8 mouse cellular contexts compared by ENCODE assay signal in the genomic region with DNA sequence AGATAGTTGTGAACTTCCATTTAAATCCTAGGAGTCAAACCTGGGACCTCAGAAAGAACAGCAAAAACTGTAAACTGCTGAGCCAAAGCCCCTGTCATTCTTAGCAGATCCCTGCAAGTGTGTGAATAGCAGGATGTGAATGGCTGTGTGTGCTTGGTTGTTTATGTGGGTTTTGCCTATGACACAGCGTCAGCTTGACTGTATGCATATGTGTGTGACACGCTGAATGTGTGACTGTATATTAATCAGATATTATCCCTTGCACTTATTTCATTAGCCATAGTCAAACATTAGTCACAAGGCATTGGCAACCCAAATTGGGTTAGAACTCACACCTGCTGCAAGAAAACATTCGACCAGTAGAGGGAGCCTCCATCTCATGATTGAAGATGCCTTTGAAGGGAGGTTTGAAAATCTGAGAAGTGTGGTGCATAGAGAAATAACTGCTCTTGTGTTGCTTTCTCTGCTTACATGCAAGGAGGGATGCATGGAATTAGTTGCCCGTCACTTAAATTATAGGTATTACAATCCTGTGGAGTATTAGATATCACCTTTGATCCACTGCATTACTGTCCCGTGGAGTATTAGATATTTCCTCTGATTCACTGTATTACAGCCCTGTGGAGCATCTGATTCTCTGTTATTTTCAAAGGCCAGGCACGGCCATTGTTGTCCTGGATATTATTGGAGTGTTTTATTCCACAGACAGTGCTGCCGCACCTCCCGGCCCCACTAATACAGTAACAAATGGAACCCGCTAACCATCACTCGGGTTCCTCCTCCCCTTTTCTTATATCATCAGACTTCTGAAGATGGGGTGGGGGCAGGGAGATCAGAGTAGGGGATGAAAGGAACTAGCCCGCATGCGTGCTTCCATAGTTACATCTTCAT.
DNase-seq lines count a peak whose midpoint lies in the region; ATAC-seq and TF ChIP-seq lines count a peak whose summit lies in the region.

No protein-coding gene starts in this region.

- no peak overlapping the region for H3K4me2 ChIP-seq in hindbrain, embryonic 15.5 days
- H3K4me2 ChIP-seq in midbrain, embryonic 14.5 days (ENCODE audit: low read length) = no peak overlapping the region

- H3K27me3 ChIP-seq in forebrain, embryonic 10.5 days (ENCODE audit: poor library complexity, severe bottlenecking) = no peaks in the 10 kb centered on the region
- H3K27me3 ChIP-seq in hindbrain, embryonic 15.5 days = no peaks in the 10 kb centered on the region
- H3K27me3 ChIP-seq in midbrain, embryonic 14.5 days (ENCODE audit: control insufficient read depth, insufficient read depth, low read length) = no peaks in the 10 kb centered on the region

- H3K27ac ChIP-seq in forebrain, embryonic 10.5 days = no peak overlapping the region
- peak overlapping the region; percentile 51; the same call in 1 of the 2 replicates for H3K27ac ChIP-seq in hindbrain, embryonic 15.5 days (replicated peaks)
- no peak overlapping the region for H3K27ac ChIP-seq in left cerebral cortex, adult 2 months
- H3K27ac ChIP-seq in midbrain, embryonic 14.5 days (replicated peaks; ENCODE audit: low read depth, low read length) = peak overlapping the region; percentile 70

- no peak overlapping the region for H3K9ac ChIP-seq in hindbrain, embryonic 15.5 days
- H3K9ac ChIP-seq in midbrain, embryonic 14.5 days (replicated peaks; ENCODE audit: low read length) = 0 out of 2 replicates have a peak overlapping the region, but pooled peaks have one; percentile 27

- 65% methylated on average over 12 of the region's 12 CpGs for WGBS in forebrain, embryonic 10.5 days
- 53% methylated on average over 12 of the region's 12 CpGs for WGBS in hindbrain, embryonic 15.5 days
- 42% methylated on average over 12 of the region's 12 CpGs for WGBS in midbrain, embryonic 14.5 days

- H3K4me3 ChIP-seq in forebrain, embryonic 10.5 days = no peak overlapping the region
- no peak overlapping the region for H3K4me3 ChIP-seq in hindbrain, embryonic 15.5 days
- no peak overlapping the region for H3K4me3 ChIP-seq in left cerebral cortex, adult 2 months
- H3K4me3 ChIP-seq in midbrain, embryonic 14.5 days (replicated peaks; ENCODE audit: low read depth, low read length) = no peak overlapping the region

- no peaks in the 10 kb centered on the region for H3K36me3 ChIP-seq in forebrain, embryonic 10.5 days (replicated peaks)
- no peaks in the 10 kb centered on the region for H3K36me3 ChIP-seq in hindbrain, embryonic 15.5 days
- H3K36me3 ChIP-seq in midbrain, embryonic 14.5 days (ENCODE audit: control insufficient read depth, insufficient read depth, low read length) = no peaks in the 10 kb centered on the region

- H3K9me3 ChIP-seq in forebrain, embryonic 10.5 days = no peaks in the 10 kb centered on the region
- no peaks in the 10 kb centered on the region for H3K9me3 ChIP-seq in hindbrain, embryonic 15.5 days
- no peaks in the 10 kb centered on the region for H3K9me3 ChIP-seq in midbrain, embryonic 14.5 days (ENCODE audit: control insufficient read depth, low read length)

- ATAC-seq in hindbrain, embryonic 15.5 days (ENCODE audit: low FRiP score, low read depth) = peak; percentile 78
- peak; percentile 72 for ATAC-seq in midbrain, embryonic 14.5 days (ENCODE audit: low FRiP score, low TSS enrichment)

- peak; percentile 40 for DNase-seq in kidney, adult 18-20 months
- DNase-seq in kidney, adult 11 months = no peak
- DNase-seq in brain, embryonic 18.5 days (ENCODE audit: low read depth, low spot score) = peak; percentile 64
- DNase-seq in forebrain, embryonic 10.5 days (ENCODE audit: extremely low spot score, low spot score) = peak; percentile 21
- peak; percentile 74 to 82 for DNase-seq in left cerebral cortex, adult 2 months (ENCODE audit: extremely low spot score in 1 of 2, low spot score in 2 of 2)
- peak; percentile 94 for DNase-seq in midbrain, embryonic 14.5 days
- peak; percentile 10 to 22 for DNase-seq in urinary bladder, postnatal 36 days (ENCODE audit: low spot score in 2 of 2)

- no peaks in the 10 kb centered on the region for H3K4me1 ChIP-seq in forebrain, embryonic 10.5 days
- 0 out of 2 replicates have a peak, but pooled peaks cover 4% of the 10 kb centered on the region for H3K4me1 ChIP-seq in hindbrain, embryonic 15.5 days (replicated peaks)
- H3K4me1 ChIP-seq in midbrain, embryonic 14.5 days (ENCODE audit: control insufficient read depth, insufficient read depth, low read length) = no peaks in the 10 kb centered on the region

- intact Hi-C loops in left cerebral cortex, adult 2 months (cut with DNase I) = loop anchor here (2.0 to 5.0 kb wide), 3 partner anchors 149 to 906 kb away; no protein-coding TSS in a partner anchor

- TF ChIP-seq CTCF in left cerebral cortex, adult 2 months (IDR thresholded peaks at IDR 0.05) = peak; percentile 88

Comparison
In these comparisons a context has a peak if more than half of its experiments do, and no peak if none do; other contexts are left out.
1. H3K27ac ChIP-seq: peak in hindbrain, embryonic 15.5 days (single experiment) and midbrain, embryonic 14.5 days (single experiment); none in forebrain, embryonic 10.5 days (single experiment) and left cerebral cortex, adult 2 months (single experiment).